Mouse (Mus musculus) hindbrain, embryonic 16.5 days (tissue): Measurements from ENCODE around the gene Cdc6. TPM values are rescaled to one million over a fixed set of nuclear protein-coding genes. Genes with fewer than 3 reads are reported as not detected.
"Not testable (repeated sequence)": the region's sequence is repeated elsewhere in the genome, so short reads cannot be mapped to it uniquely, and the experiment has no call there.

ENCODE experiments used
- ATAC-seq: fragments of 200-750 bp; cut with Nextera tagmentation; 2 replicates; pipeline ENCODE4 v1.8.0; 2017; ENCODE audit warnings: moderate TSS enrichment, moderate library complexity
- H3K27ac ChIP-seq: fragments of 300-500 bp; sonication (generic); 2 replicates; pipeline ENCODE4 v1.5.1; 2014; ENCODE audit warnings: low read depth, mild to moderate bottlenecking, control low read depth, low read length, moderate library complexity
- H3K27me3 ChIP-seq: fragments of 300-500 bp; sonication (generic); replicated peaks from 2 replicates; pipeline ENCODE4 v1.6.1; 2014; ENCODE audit warnings: low read length; ENCODE audit not compliant: control insufficient read depth, insufficient read depth
- H3K36me3 ChIP-seq: fragments of 300-500 bp; sonication (generic); 2 replicates; pipeline ENCODE4 v1.6.1; 2014; ENCODE audit warnings: mild to moderate bottlenecking, low read length, moderate library complexity, mixed read lengths; ENCODE audit not compliant: control insufficient read depth, insufficient read depth
- H3K4me1 ChIP-seq: fragments of 300-500 bp; sonication (generic); 2 replicates; pipeline ENCODE4 v1.6.1; 2014; ENCODE audit warnings: low read depth, low read length; ENCODE audit not compliant: control insufficient read depth, insufficient read depth
- H3K4me2 ChIP-seq: fragments of 300-500 bp; sonication (generic); 2 replicates; pipeline ENCODE4 v1.6.1; 2014; ENCODE audit warnings: mild to moderate bottlenecking, low read length, control low read depth, moderate library complexity
- H3K4me3 ChIP-seq: fragments of 300-500 bp; sonication (generic); 2 replicates; pipeline ENCODE4 v1.5.1; 2014; ENCODE audit warnings: mild to moderate bottlenecking, low read length, control low read depth, moderate library complexity
- H3K9ac ChIP-seq: fragments of 300-500 bp; sonication (generic); 2 replicates; pipeline ENCODE4 v1.6.1; 2014; ENCODE audit warnings: low read depth, mild to moderate bottlenecking, control low read depth, low read length, moderate library complexity
- H3K9me3 ChIP-seq: fragments of 300-500 bp; sonication (generic); 2 replicates; pipeline ENCODE4 v1.6.1; 2014; ENCODE audit warnings: mild to moderate bottlenecking, low read length, moderate library complexity; ENCODE audit not compliant: control insufficient read depth
- WGBS: fragments of 180-500 bp; shearing (Covaris S2); extraction: QIAGEN DNeasy Blood & Tissue Kit; methylation state at CpG from one replicate; pipeline ENCODE4 v1.1.7; 2014; 5-methylcytosine and 5-hydroxymethylcytosine counted together
- polyA plus RNA-seq: library from polyadenylated mRNA; unstranded; fragments of >200 nt; fragmentation: Nextera tagmentation; extraction: Ambion mirVana; gene quantifications from 2 replicates; pipeline ENCODE4 v1.2.1, GENCODE M21; 2015

Cdc6 gene
- polyA plus RNA-seq, 1 experiment from 2014 or later: 4.6 TPM

DNA sequence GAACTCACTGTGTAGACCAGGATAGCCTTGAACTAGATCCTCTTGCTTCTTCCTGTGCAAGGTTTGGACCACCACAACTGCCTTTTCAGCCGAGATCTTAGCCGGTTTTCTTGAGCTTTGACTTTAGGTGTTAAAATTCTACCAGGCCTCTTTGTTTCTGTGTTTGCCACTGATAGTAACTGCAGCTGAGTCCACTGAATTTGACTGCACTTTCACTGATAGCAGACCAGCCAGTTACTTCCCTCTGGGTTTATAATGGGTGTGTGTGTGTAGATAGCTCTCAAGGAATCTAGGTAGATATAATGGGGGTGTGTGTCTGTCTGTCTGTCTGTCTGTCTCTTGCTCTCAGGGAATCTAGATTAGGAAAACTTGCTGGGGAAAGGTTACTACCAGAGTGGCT lies 3.0 kb upstream of the Cdc6 start:
- no peak overlapping the region for H3K4me3 ChIP-seq
- no peak overlapping the region for H3K27ac ChIP-seq
- H3K36me3 ChIP-seq: peaks cover 13% of the 10 kb centered on the region
- no peak overlapping the region for H3K9ac ChIP-seq
- peaks cover 6% of the 10 kb centered on the region for H3K4me1 ChIP-seq
- no peak for ATAC-seq
- no peaks in the 10 kb centered on the region for H3K9me3 ChIP-seq
- WGBS: 82% methylated on average over 2 of the region's 2 CpGs
- no peaks in the 10 kb centered on the region for H3K27me3 ChIP-seq
- H3K4me2 ChIP-seq: no peak overlapping the region

DNA sequence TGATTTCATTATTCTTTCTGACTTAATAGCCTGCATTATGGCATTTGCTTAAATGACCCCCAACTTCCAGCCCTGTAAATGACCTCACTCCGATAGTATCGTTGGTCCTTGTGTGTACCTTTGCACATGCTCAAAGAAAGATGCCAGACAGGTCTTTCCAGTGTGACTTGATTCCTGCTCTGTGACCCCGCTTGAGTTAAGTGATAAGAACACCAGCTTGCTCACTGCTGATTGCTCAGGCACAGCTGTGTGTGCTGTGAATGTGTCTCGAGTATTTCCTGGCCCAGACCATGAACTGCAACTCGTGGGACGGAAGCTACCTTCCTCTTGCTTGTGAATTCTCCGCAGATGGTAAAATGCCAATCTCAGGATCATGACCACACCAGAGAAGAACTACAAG lies 2.6 kb upstream of the Cdc6 start:
- Histone ChIP-seq H3K36me3 (peaks cover 8% of the 10 kb centered on the region), H3K27ac (no peak overlapping the region), H3K4me1 (peaks cover 6% of the 10 kb centered on the region), H3K4me2 (no peak overlapping the region), H3K9me3 (no peaks in the 10 kb centered on the region), H3K9ac (no peak overlapping the region), H3K27me3 (no peaks in the 10 kb centered on the region), H3K4me3 (no peak overlapping the region)
- ATAC-seq: no peak
- 91% methylated on average over 7 of the region's 7 CpGs for WGBS

DNA sequence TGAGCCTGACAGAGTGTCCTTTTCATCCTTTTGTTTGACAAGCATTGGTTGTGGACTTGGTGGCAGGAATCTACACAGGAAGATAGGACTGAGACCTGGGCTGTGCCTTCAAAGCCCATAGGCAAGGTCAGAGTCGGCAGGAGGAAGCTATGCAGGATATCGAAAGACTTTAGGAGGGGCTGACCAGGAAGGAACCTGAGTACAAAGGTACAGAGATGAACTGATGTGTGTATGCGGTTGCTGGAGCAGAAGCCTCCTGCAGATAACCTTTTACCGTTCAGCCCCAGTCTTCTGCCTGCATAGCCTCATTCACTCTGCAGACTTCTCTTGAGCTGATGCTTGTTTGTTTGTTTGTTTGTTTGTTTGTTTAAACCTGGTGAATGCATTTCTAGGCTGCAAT lies 2.0 kb upstream of the Cdc6 start:
- Histone ChIP-seq H3K27ac (no peak overlapping the region), H3K27me3 (no peaks in the 10 kb centered on the region), H3K36me3 (0 out of 2 replicates have a peak, but pooled peaks cover 4% of the 10 kb centered on the region), H3K9me3 (no peaks in the 10 kb centered on the region), H3K9ac (no peak overlapping the region), H3K4me2 (no peak overlapping the region), H3K4me3 (no peak overlapping the region), H3K4me1 (peaks cover 6% of the 10 kb centered on the region)
- ATAC-seq: no peak
- 85% methylated on average over 4 of the region's 4 CpGs for WGBS

DNA sequence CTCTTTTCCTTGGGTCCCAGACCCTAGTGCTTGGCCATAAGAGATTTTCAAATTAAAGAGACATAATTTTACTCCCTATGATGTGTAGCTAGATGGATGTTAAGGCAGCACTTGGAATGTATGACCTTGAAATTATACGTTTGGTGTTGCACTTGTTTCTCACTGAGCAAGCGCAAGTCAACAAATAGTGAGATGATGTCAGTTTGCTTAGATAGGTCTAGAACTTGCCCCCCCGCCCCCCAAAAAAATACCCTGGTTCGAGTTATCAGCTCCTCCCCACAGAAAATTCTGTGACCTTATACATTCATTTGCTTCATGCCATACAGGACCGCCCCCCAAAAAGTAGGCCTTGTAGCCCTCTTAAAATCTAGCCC lies 551 bp upstream of the Cdc6 start:
- H3K9me3 ChIP-seq: no peaks in the 10 kb centered on the region
- no peak overlapping the region for H3K27ac ChIP-seq
- peak overlapping the region; percentile 52 for H3K4me3 ChIP-seq
- WGBS: 52% methylated on average over 5 of the region's 5 CpGs
- no peak for ATAC-seq
- no peaks in the 10 kb centered on the region for H3K36me3 ChIP-seq
- 0 out of 2 replicates have a peak overlapping the region, but pooled peaks have one; percentile 37 for H3K9ac ChIP-seq
- no peaks in the 10 kb centered on the region for H3K27me3 ChIP-seq
- peak overlapping the region; percentile 98 for H3K4me2 ChIP-seq
- peaks cover 6% of the 10 kb centered on the region for H3K4me1 ChIP-seq

DNA sequence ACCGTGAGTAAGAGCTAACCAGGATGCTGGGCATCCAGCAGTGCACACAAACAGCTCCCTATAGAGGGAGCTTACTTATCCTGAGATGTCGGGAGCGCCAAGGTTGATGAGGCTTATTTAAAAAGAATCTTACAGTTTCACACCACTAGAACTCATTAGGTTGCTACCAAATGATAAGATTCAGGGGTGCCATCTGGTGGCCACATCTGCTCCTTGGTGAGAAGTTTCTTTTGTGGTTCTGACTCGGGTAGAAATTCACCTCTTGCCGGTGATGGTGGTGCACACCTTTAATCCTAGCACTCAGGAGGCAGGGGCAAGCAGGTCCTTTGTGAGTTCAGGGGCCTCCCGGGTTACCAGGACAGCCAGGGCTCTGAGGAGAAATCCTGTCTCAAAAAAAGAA lies 2.1 kb downstream of the Cdc6 start:
- Histone ChIP-seq H3K27me3 (no peaks in the 10 kb centered on the region), H3K36me3 (no peaks in the 10 kb centered on the region), H3K27ac (no peak overlapping the region), H3K4me2 (no peak overlapping the region), H3K4me3 (no peak overlapping the region), H3K9me3 (no peaks in the 10 kb centered on the region), H3K9ac (no peak overlapping the region), H3K4me1 (peaks cover 6% of the 10 kb centered on the region)
- no peak for ATAC-seq
- WGBS: 39% methylated on average over 6 of the region's 6 CpGs

DNA sequence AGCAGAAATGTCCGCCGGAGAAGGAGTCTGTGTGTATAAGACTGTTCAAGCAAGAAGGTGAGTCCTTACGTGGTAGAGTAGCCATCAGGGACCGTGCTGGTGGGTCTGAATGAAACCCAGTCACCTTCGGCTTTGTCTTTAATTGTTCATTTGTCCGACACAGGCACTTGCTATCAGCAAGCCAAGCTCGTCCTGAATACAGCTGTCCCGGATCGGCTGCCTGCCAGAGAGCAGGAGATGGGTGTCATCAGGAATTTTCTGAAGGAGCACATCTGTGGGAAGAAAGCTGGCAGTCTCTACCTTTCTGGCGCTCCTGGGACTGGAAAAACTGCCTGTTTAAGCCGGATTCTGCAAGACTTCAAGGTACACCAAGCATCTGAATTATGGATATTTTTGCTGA lies 2.8 kb downstream of the Cdc6 start:
- H3K27me3 ChIP-seq: no peaks in the 10 kb centered on the region
- H3K9me3 ChIP-seq: no peaks in the 10 kb centered on the region
- H3K4me1 ChIP-seq: peaks cover 6% of the 10 kb centered on the region
- 90% methylated on average over 11 of the region's 11 CpGs for WGBS
- ATAC-seq: no peak
- no peak overlapping the region for H3K27ac ChIP-seq
- no peaks in the 10 kb centered on the region for H3K36me3 ChIP-seq
- no peak overlapping the region for H3K4me2 ChIP-seq
- no peak overlapping the region for H3K9ac ChIP-seq
- no peak overlapping the region for H3K4me3 ChIP-seq

DNA sequence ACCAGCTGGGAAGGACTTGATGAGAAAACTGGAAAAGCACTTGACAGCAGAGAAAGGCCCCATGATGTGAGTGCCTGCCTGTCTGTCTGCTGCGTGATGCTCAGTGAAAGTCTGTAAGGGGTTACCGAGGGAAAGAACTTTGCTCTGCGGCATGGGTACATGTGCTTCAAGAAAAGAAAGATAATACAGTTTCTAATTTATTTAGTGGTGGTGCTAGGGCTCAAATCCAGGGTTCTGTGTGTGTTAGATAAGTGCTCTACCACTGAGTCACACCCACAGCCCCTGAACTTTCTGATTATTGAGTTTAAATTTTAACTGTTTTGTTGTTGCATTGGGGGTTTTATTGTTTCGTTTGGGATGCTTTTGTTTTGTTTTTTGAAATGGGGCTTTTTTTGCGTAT lies 3.9 kb downstream of the Cdc6 start:
- H3K4me2 ChIP-seq: no peak overlapping the region
- no peaks in the 10 kb centered on the region for H3K27me3 ChIP-seq
- H3K4me3 ChIP-seq: no peak overlapping the region
- no peaks in the 10 kb centered on the region for H3K9me3 ChIP-seq
- WGBS: 85% methylated on average over 5 of the region's 5 CpGs
- peaks cover 6% of the 10 kb centered on the region for H3K4me1 ChIP-seq
- ATAC-seq: no peak
- no peak overlapping the region for H3K27ac ChIP-seq
- H3K36me3 ChIP-seq: no peaks in the 10 kb centered on the region
- H3K9ac ChIP-seq: no peak overlapping the region

DNA sequence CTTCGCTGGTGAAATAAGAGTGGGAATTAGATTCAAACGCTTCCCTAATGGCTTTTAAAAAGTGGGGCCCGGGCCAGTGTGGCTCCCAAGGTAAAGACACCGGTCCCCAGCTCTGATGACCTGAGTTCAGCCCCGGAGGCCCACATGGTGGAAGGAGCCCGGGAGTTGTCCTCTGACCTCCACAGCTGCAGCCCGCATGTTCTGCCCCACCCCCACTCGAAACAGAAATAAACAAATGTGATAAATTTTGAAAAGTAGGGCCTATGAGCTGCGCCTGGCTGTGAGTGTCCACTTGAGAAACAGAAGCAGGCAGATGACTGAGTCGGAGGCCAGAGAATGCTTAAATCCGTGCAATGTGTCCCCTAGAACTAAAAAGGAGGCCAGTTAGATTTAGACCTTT lies 6.6 kb downstream of the Cdc6 start:
- Histone ChIP-seq H3K27ac (no peak overlapping the region), H3K4me2 (no peak overlapping the region), H3K4me3 (no peak overlapping the region), H3K4me1 (no peaks in the 10 kb centered on the region; the same call in 1 of the 2 replicates), H3K27me3 (no peaks in the 10 kb centered on the region), H3K9me3 (no peaks in the 10 kb centered on the region), H3K36me3 (no peaks in the 10 kb centered on the region), H3K9ac (no peak overlapping the region)
- 78% methylated on average over 11 of the region's 11 CpGs for WGBS
- ATAC-seq: no peak

DNA sequence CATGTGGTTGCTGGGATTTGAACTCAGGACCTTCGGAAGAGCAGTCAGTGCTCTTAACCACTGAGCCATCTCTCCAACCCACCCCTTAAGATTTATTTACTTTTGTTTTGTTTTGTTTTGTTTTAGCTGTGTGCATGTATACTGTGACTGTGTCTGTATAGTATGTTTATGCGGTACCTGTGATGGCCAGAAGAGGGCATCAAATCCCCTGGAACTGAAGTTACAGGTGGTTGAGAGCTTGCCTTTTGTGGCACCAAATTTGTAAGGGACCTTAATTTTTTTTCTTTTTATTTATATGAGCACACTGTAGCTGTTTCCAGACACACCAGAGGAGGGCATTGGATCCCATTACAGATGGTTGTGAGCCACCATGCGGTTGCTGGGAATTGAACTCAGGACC lies 8.8 kb downstream of the Cdc6 start:
- H3K9ac ChIP-seq, H3K36me3 ChIP-seq, H3K9me3 ChIP-seq, ATAC-seq, H3K4me1 ChIP-seq, H3K27ac ChIP-seq, H3K27me3 ChIP-seq, H3K4me3 ChIP-seq, H3K4me2 ChIP-seq: not testable (repeated sequence)
- 92% methylated on average over 3 of the region's 3 CpGs for WGBS

DNA sequence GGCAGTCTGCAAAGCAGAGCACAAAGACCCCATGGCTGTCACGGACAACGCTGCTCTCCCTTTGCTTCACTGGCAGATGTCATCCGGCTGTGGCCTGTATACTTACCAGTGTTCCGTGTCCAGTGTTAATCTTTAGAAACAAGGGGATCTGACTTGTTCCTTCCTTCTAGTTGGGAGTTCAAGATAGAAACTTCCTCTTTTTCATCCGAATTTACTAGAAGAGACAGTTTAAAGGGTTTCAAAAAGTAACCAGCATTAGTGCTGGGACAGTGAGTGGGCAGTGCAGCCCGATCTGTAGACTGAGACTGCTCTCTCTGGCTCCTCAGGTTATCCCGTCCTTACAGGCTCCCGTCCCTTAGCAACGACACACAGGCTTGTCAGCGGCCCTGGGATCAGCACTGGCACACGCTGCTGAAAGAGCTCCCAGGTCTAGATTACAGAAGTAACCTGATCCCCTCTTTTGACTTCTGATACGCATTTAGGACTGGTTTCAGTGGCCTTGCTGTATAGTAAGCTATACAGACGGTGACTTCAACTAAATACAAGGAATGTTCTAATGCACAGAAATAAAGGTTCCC lies 9.9 kb downstream of the Cdc6 start:
- Histone ChIP-seq H3K27ac (no peak overlapping the region), H3K27me3 (no peaks in the 10 kb centered on the region), H3K9ac (no peak overlapping the region; the same call in 1 of the 2 replicates), H3K9me3 (no peaks in the 10 kb centered on the region), H3K36me3 (no peaks in the 10 kb centered on the region), H3K4me1 (peaks cover 1% of the 10 kb centered on the region), H3K4me3 (no peak overlapping the region), H3K4me2 (no peak overlapping the region)
- ATAC-seq: no peak
- WGBS: 76% methylated on average over 13 of the region's 13 CpGs
